Mouse (Mus musculus): ENCODE data around the gene Fam89a. TPM values are rescaled to one million over a fixed set of nuclear protein-coding genes. Genes with fewer than 3 reads are reported as not detected.

Gene Fam89a
- polyA plus RNA-seq, 1 experiment: not detected

DNA sequence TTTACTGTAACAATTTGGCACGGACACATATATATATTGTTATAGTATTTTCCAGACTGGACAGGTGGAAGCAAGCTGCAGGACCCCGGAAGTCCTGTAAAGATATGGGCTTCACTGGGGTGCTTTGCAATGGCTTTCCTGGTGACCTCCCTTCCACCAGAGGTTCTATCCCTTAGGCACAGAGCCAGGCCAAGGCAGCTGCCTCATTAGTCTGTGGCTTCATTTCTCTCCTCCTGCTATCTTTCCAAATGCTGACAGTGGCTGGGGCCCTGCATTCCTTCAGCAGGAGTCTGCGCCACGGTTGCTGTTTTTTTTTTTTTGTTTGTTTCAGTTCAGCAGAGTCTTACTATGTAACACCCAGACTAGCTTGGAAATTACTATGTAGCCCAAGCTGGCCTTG, 40.1 kb upstream of the Fam89a start:
- Histone ChIP-seq H3K4me3 (replicated peaks; ENCODE audit: control insufficient read depth, low read depth, low read length) (no peak overlapping the region), H3K4me1 (ENCODE audit: control insufficient read depth, insufficient read depth, low read length) (no peaks in the 10 kb centered on the region; the same call in 1 of the 2 replicates), H3K27ac (ENCODE audit: control insufficient read depth, insufficient read depth, low read depth, low read length, poor library complexity) (no peak overlapping the region)
- 53% methylated on average over 4 of the region's 4 CpGs for WGBS
- no peak for TF ChIP-seq POLR2A (IDR thresholded peaks at IDR 0.05; ENCODE audit: borderline replicate concordance, control insufficient read depth, low read depth, low read length)
- no peak for TF ChIP-seq CTCF (IDR thresholded peaks at IDR 0.05; ENCODE audit: control insufficient read depth, insufficient read depth, low read length)

GRCm38 (mm10) chr8:124790676-124791075, 39.0 kb upstream of the Fam89a start:
- no peak overlapping the region for H3K4me3 ChIP-seq (replicated peaks; ENCODE audit: control insufficient read depth, low read depth, low read length)
- TF ChIP-seq CTCF (IDR thresholded peaks at IDR 0.05; ENCODE audit: control insufficient read depth, insufficient read depth, low read length): no peak
- TF ChIP-seq POLR2A (IDR thresholded peaks at IDR 0.05; ENCODE audit: borderline replicate concordance, control insufficient read depth, low read depth, low read length): no peak
- H3K4me1 ChIP-seq (ENCODE audit: control insufficient read depth, insufficient read depth, low read length): no peaks in the 10 kb centered on the region; the same call in 1 of the 2 replicates
- whole genome bisulfite sequencing: 20% methylated on average over 4 of the region's 4 CpGs
- H3K27ac ChIP-seq (ENCODE audit: control insufficient read depth, insufficient read depth, low read depth, low read length, poor library complexity): no peak overlapping the region

DNA sequence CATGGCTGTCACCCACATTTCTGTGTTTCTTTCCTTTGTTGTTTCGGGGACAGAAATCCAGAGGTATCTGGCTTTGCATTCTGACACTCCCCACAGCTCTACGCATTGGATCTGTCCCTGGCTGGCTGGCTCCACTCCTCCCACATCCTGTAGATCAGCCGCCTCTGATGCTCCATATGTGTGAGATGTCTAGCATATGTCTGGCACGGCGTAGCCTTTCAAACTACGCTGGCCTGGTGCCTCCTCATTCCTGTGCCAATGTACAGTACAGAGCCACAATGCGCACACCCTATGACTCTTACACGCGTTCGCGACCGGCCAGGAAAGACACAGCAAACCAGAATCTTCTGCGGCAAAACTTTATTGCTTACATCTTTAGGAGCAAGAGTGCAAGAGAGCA, 33.0 kb upstream of the Fam89a start:
- H3K4me3 ChIP-seq (replicated peaks; ENCODE audit: control insufficient read depth, low read depth, low read length): no peak overlapping the region
- H3K4me1 ChIP-seq (ENCODE audit: control insufficient read depth, insufficient read depth, low read length): no peaks in the 10 kb centered on the region
- TF ChIP-seq CTCF (IDR thresholded peaks at IDR 0.05; ENCODE audit: control insufficient read depth, insufficient read depth, low read length) (no peak), POLR2A (IDR thresholded peaks at IDR 0.05; ENCODE audit: borderline replicate concordance, control insufficient read depth, low read depth, low read length) (no peak)
- 86% methylated on average over 13 of the region's 13 CpGs for WGBS
- no peak overlapping the region for H3K27ac ChIP-seq (ENCODE audit: control insufficient read depth, insufficient read depth, low read depth, low read length, poor library complexity)

- WGBS: 80% methylated on average over 15 of the region's 15 CpGs
- Histone ChIP-seq H3K4me3 (replicated peaks; ENCODE audit: control insufficient read depth, low read depth, low read length) (no peak overlapping the region), H3K27ac (ENCODE audit: control insufficient read depth, insufficient read depth, low read depth, low read length, poor library complexity) (no peak overlapping the region), H3K4me1 (ENCODE audit: control insufficient read depth, insufficient read depth, low read length) (no peaks in the 10 kb centered on the region)
- TF ChIP-seq POLR2A (IDR thresholded peaks at IDR 0.05; ENCODE audit: borderline replicate concordance, control insufficient read depth, low read depth, low read length): no peak
- no peak for TF ChIP-seq CTCF (IDR thresholded peaks at IDR 0.05; ENCODE audit: control insufficient read depth, insufficient read depth, low read length)
These were observed 31.6 kb upstream of the Fam89a start for GRCm38 (mm10) chr8:124783228-124783627.

- Histone ChIP-seq H3K4me3 (replicated peaks; ENCODE audit: control insufficient read depth, low read depth, low read length) (no peak overlapping the region), H3K27ac (ENCODE audit: control insufficient read depth, insufficient read depth, low read depth, low read length, poor library complexity) (no peak overlapping the region), H3K4me1 (ENCODE audit: control insufficient read depth, insufficient read depth, low read length) (no peaks in the 10 kb centered on the region)
- 50% methylated on average over 3 of the region's 3 CpGs for whole genome bisulfite sequencing
- TF ChIP-seq CTCF (IDR thresholded peaks at IDR 0.05; ENCODE audit: control insufficient read depth, insufficient read depth, low read length): no peak
- TF ChIP-seq POLR2A (IDR thresholded peaks at IDR 0.05; ENCODE audit: borderline replicate concordance, control insufficient read depth, low read depth, low read length): no peak
These were observed 30.8 kb upstream of the Fam89a start for GRCm38 (mm10) chr8:124782431-124782830.

GRCm38 (mm10) chr8:124780236-124780635, 28.6 kb upstream of the Fam89a start:
- WGBS: 13% methylated on average over 7 of the region's 7 CpGs
- TF ChIP-seq POLR2A (IDR thresholded peaks at IDR 0.05; ENCODE audit: borderline replicate concordance, control insufficient read depth, low read depth, low read length) (no peak), CTCF (IDR thresholded peaks at IDR 0.05; ENCODE audit: control insufficient read depth, insufficient read depth, low read length) (no peak)

GRCm38 (mm10) chr8:124775695-124776094, 24.1 kb upstream of the Fam89a start:
- Histone ChIP-seq H3K27ac (ENCODE audit: control insufficient read depth, insufficient read depth, low read depth, low read length, poor library complexity) (no peak overlapping the region), H3K4me3 (replicated peaks; ENCODE audit: control insufficient read depth, low read depth, low read length) (no peak overlapping the region), H3K4me1 (ENCODE audit: control insufficient read depth, insufficient read depth, low read length) (no peaks in the 10 kb centered on the region; the same call in 1 of the 2 replicates)
- TF ChIP-seq POLR2A (IDR thresholded peaks at IDR 0.05; ENCODE audit: borderline replicate concordance, control insufficient read depth, low read depth, low read length) (no peak), CTCF (IDR thresholded peaks at IDR 0.05; ENCODE audit: control insufficient read depth, insufficient read depth, low read length) (peak; percentile 71)
- 18% methylated on average over 16 of the region's 16 CpGs for WGBS

More at GRCm38 (mm10) chr8:124780236-124780635, 28.6 kb upstream of the Fam89a start:
- no peak overlapping the region for H3K27ac ChIP-seq (ENCODE audit: control insufficient read depth, insufficient read depth, low read depth, low read length, poor library complexity)
- H3K4me3 ChIP-seq (replicated peaks; ENCODE audit: control insufficient read depth, low read depth, low read length): no peak overlapping the region
- H3K4me1 ChIP-seq (ENCODE audit: control insufficient read depth, insufficient read depth, low read length): no peaks in the 10 kb centered on the region; the same call in 1 of the 2 replicates

DNA sequence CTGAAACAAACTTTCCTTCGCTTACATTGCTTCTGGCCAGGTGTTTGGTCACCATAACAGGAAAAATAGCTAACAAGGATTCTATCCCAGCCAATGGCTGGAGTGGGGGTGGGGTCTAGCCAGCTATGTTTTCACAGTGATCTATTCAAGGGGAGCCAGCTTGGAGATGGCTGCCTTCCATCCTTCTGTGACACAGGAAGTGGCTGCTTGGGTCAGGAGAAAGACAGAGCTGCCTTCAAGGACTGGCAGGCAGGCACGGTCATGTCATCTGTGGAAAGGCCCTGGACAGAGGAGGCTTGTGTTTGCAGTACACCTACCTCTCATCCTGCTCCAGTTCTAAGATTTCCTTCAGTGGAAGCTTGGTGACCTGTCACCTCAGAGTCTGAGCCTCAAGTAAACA, 20.8 kb upstream of the Fam89a start:
- WGBS: 74% methylated on average over 2 of the region's 2 CpGs
- no peak overlapping the region for H3K4me3 ChIP-seq (replicated peaks; ENCODE audit: control insufficient read depth, low read depth, low read length)
- no peak overlapping the region for H3K27ac ChIP-seq (ENCODE audit: control insufficient read depth, insufficient read depth, low read depth, low read length, poor library complexity)
- TF ChIP-seq POLR2A (IDR thresholded peaks at IDR 0.05; ENCODE audit: borderline replicate concordance, control insufficient read depth, low read depth, low read length): no peak
- H3K4me1 ChIP-seq (ENCODE audit: control insufficient read depth, insufficient read depth, low read length): no peaks in the 10 kb centered on the region; the same call in 1 of the 2 replicates

- WGBS: 64% methylated on average over 7 of the region's 7 CpGs
- TF ChIP-seq CTCF (IDR thresholded peaks at IDR 0.05; ENCODE audit: control insufficient read depth, insufficient read depth, low read length): no peak
- no peak for TF ChIP-seq POLR2A (IDR thresholded peaks at IDR 0.05; ENCODE audit: borderline replicate concordance, control insufficient read depth, low read depth, low read length)
- H3K4me3 ChIP-seq (replicated peaks; ENCODE audit: control insufficient read depth, low read depth, low read length): no peak overlapping the region
- H3K27ac ChIP-seq (ENCODE audit: control insufficient read depth, insufficient read depth, low read depth, low read length, poor library complexity): no peak overlapping the region
- H3K4me1 ChIP-seq (ENCODE audit: control insufficient read depth, insufficient read depth, low read length): no peaks in the 10 kb centered on the region
These were observed 11.4 kb upstream of the Fam89a start for GRCm38 (mm10) chr8:124763061-124763460.
